Mouse (Mus musculus) cerebral cortex, adult 2 months (tissue): ENCODE data around the gene Cyp4v3.

ENCODE experiments used
- WGBS: fragments of 180-500 bp; shearing (Covaris S2); methylation state at CpG from one replicate; pipeline ENCODE4 v1.1.7; 2018; 5-methylcytosine and 5-hydroxymethylcytosine counted together

The Cyp4v3 gene

DNA sequence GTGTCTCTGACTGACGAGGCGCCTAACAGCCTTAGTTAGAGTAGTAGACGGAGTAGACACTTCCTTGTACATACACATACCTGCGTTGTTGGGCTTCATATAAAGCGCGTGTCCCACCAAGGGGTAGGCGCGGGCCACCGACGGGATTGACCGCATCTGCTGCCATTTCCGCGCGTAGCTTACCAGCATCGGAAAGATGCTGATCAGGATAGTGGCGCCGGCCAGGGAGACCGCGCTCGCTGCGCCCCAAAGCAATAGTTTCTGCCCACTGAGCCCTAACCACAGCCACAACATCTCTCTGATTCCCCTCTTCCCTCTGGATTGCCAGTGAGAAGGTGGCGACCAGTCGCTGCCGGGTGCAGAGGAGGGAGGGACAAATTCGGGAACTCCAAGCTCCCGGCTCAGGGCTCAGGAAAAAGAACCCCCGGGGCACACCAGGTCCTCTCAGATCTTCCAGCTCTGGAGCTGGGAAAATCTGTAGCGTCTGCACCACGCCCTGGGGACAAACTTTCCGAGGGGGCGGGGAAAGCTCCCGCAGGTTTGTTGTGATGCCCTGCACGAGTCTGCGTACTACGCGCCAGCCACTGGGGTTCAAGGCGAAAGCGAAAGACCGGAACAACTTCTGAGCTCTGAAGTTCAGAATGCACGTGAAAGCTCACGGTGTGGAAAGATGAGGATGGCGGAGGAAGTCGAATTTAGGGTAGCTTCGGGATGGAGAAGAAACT is at the start of gene Cyp4v3:
Cyp4v3 (minus strand) TSS at position 532 of the 725 bp plus-strand sequence.
- WGBS = 3% methylated on average over 44 of the region's 44 CpGs

DNA sequence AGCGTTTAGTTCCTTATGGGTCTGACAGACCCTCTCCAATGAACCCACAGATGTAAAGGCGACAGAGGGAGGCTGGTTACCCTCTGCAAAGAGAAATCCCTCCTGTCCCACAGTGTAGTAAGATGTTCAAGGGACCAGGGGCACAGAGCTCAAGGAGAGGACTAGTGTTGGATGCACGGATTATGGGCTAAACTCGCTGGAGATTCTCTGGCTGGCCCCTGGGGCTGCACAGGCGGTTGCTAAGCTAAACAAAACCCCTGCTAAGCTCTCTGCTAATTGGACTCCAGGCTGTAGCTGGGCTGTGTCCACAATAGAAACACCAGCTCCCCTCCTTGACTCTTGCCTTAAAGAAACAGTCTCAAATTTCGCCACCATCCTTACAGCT is 48.9 kb upstream of the Cyp4v3 start, which contains the start of gene Fam149a:
Fam149a (minus strand) TSS at position 329 of the 385 bp plus-strand sequence.
- WGBS = 17% methylated on average over 6 of the region's 6 CpGs

DNA sequence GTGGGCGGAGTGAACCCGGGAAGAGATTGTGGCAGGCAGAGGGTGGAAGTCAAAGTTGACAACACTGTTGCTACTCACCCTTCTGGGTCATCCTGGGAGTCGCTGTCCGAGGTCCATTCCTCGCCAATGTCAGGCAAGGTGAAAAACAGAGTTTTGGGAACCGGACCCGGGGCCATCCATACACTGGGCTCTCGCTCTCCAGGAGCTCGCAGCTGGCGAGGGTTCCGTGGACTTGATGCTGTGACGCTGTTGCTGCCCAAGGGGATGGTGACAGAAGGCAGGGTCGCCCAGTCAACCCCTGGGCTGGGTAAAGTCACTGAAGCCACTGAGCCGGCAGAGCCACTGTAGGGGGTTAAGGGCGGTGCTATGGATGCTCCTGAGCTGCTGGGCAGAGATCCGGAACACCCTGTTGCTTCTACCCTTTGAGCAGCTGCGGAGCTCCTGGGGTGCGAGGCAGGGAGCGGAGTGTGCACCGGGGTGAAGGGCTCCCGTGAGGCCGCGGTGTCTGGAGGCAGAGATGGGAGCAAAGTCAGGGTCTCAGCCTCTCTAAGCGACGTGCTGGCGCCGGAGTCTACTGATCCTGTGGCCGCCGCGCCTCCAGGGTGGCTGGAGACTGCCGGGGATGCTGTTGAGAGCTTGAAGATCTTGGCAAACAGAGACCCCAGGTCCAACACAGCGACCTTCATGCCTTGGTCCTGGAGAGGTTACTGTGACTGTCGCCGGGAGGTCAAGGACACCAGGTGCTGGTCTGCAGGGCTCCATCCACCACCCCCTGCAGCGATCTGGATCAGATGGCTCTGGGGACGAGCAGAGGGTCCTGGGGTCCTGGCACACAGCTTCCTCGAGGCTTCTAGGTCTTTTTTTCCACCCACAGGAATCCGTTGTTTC is 48.3 kb upstream of the Cyp4v3 start:
- 8% methylated on average over 38 of the region's 38 CpGs for WGBS

DNA sequence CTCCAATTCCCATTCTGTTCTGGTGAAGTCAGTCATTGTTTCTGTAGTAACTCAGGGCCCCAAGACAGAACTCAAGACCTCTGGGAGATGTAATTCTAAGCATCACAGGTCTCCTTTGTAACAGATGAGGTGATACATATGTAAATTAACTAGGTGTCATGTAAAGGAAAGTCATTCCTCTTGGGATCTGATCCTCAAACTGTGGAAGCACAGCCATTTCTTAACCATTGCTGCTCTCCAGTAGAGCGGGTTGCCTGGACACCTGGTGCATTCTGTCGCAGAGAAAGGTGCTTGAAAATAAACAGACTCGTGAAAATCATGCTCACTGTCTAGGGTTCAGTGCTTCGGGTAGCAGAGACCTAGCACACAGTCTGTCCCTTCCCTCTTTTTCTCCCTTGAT is 47.6 kb upstream of the Cyp4v3 start:
- 57% methylated on average over 4 of the region's 4 CpGs for WGBS

DNA sequence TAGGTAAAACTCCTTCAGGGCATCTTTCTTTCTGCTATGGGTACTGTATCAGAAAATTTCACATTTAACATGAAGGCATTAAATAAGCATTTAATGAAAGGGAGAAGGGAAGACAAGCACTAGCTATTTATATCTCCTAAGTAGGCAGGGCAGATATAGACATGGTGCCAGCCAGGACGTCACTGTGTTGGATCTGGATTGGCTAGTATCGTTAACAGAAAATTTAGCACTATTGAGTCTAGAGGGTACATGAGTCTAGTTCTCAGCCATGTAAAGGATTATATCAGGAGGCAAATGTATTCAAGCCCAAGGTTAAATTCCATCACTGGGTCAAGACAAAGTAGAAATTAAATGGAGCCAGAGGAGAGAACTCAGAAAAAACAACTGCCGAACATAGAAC is 41.1 kb upstream of the Cyp4v3 start:
- WGBS = 55% methylated on average over 3 of the region's 3 CpGs

DNA sequence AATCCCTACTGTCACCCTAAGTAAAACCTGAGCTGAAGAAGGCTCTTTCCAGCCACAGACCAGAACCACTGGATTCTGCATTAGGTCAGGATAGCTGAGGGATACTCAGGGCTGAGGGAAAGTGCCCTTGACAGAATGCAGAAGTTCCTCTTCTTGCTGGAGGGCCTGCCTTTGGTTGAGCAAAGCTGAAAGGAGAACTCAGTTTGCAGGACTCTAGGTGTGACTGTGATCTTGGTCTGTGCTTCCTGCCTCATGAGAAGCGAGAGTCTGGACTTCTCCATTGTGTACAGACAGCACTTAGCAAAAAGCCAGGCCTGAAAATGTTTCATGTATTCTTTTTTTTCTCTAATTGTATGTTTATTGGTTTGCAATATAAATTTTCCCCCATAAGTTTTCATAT is 34.1 kb upstream of the Cyp4v3 start:
- 82% methylated on average over 1 of the region's 1 CpGs for WGBS

DNA sequence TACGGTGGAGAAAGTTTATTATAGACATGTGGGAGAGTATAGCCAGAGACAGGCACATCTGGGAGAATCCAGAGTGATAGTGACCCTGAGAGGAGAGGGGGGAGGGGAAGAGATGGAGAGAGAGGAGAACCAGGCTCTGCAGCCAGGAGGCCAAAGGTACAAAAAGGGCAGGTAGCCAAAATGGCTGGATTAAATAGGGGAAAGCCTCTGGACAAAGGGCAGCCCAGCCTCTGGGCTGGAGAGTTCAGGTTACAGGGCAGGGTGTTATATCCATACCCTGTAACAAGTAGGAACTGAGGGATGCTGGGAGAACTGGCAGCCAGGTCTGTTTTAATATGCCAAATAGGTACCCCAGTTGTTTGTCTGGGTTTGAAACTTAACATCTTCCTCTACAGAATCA is 30.2 kb upstream of the Cyp4v3 start:
- WGBS = 71% methylated on average over 1 of the region's 1 CpGs

DNA sequence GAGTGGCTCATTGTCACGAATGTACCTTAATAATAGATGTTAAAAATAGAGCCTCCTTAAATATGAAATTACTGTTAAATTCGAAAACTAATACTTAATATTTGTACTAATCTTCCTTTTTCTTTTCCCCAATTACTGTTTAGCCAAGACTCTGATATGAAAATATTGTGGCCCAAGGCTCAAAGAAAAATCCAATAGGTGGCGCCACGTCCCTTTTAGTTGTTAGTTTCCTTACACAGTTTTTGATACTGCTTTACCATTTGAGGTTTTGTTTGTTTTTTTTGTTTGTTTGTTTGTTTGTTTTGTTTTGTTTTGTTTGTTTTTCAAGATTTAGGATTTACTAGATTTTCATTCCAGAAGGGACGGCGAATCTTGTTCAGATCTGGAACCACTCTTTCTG is 29.3 kb upstream of the Cyp4v3 start:
- 53% methylated on average over 6 of the region's 6 CpGs for WGBS

DNA sequence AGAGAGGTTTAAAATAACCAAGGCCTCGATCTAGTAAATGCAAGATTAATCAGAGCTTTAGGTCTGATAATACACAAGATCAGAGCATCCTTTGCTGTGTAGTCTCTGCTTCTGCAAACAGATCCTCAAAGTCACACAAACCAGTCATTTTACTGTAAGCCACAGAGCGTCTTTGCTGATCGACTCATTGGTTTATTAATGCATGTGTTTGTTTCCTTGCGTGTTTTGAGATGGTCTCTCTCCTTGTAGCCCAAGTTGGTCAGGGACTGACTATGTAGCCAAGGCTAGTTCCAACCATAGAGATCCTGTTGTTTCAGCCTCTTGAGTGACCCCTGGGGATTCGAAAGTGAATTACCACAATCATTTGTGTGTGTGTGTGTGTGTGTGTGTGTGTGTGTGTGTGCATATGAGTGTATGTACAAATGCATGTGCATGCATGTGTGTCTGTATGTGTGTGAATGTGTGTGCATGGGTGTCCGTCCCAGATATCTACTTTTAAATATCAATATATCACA is 26.1 kb upstream of the Cyp4v3 start:
- 68% methylated on average over 6 of the region's 6 CpGs for WGBS

DNA sequence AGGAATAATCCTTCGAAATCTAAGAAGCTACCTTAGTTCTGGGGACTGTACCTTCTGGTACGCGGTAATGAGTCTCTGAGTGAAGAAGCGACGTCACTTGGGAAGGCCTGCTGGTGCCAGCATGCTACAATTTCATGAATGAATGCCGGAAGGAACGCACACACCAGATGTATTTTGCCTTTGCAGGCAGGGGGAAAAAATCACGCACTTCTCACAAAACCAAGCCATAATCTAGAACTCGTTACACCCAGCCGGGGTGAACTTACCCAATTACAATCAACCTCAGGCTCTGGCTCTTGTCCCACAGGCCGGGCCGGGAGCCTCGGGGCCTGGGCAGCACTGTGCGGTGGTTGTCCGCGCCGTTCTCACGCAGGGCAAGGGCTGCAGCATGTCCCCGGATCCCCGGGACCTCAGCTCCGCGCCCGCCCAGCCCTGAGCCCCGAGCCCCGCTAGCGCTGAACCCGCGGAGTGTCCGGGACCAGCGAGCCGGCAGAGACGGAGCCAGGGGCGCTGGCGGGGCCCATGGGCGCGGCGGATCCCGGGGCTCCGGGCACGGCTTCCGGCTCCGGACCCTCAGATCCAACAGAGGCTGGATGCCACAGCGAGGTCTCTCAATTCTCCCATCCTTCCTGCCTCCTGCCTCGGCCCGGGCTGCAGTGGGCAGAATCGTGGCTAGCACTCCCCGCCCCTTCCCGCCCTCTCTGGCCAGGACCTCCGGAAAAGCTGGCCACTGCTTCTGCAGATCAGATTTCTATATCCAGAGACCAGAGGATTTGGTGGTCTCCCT is 25.3 kb upstream of the Cyp4v3 start:
- WGBS = 2% methylated on average over 49 of the region's 49 CpGs

DNA sequence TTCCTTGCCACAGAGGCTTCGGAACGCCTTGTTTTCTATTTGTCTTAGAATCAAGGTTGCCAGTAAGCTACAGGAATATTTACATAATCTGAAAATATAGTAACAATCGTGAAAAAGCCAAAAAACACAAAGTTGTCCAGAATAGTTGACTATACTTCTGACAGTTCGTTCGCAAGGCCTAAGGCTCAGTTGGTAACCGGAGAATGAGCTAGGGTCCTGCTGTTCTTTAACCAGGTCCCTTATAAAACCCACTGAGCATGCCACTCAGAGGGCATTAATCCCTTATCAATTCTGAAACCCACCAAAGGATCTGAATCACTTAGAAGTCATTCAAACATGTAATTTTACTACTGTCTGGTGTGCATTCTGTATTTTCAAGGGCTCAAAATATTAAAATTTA is 22.8 kb upstream of the Cyp4v3 start:
- 95% methylated on average over 6 of the region's 6 CpGs for WGBS

DNA sequence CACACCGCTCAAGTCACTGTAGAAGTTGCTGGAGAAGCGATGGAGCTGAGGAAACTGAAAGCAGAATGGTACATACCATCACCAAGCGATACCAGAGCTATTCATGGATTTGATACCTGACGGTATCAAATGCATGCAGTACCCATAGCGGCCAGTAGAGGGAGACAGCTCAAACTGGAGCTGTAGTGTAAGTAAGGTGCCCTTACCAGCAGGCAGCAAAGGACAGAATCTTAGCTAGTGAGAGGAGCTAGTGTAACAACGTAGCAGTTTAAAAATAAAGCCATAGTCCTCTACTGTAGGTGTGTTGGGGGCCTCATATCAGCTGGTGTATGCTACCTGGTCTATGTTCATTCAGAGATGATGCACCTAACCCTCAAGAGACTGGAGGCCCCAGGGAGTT is 12.0 kb upstream of the Cyp4v3 start:
- 20% methylated on average over 6 of the region's 6 CpGs for WGBS

DNA sequence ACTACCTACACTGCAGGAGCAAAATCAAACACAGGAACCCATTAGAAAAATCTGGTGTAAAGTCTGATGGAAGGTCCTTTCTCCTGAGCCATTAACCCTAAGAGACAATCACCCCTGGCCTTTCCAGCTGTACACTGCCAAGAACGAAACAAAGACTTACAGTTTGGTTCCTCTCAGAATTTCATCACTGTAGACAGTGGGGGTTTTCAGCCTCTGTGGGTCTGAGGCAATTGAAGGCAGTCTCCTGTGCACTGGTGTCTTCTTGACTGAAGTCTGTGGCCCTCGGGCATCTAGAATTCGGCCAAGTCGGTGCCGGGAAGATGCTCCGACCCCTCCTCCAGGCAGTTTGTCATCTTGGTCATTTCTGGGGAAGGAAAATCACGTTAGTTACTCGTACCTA is 11.3 kb upstream of the Cyp4v3 start:
- 85% methylated on average over 8 of the region's 8 CpGs for WGBS

DNA sequence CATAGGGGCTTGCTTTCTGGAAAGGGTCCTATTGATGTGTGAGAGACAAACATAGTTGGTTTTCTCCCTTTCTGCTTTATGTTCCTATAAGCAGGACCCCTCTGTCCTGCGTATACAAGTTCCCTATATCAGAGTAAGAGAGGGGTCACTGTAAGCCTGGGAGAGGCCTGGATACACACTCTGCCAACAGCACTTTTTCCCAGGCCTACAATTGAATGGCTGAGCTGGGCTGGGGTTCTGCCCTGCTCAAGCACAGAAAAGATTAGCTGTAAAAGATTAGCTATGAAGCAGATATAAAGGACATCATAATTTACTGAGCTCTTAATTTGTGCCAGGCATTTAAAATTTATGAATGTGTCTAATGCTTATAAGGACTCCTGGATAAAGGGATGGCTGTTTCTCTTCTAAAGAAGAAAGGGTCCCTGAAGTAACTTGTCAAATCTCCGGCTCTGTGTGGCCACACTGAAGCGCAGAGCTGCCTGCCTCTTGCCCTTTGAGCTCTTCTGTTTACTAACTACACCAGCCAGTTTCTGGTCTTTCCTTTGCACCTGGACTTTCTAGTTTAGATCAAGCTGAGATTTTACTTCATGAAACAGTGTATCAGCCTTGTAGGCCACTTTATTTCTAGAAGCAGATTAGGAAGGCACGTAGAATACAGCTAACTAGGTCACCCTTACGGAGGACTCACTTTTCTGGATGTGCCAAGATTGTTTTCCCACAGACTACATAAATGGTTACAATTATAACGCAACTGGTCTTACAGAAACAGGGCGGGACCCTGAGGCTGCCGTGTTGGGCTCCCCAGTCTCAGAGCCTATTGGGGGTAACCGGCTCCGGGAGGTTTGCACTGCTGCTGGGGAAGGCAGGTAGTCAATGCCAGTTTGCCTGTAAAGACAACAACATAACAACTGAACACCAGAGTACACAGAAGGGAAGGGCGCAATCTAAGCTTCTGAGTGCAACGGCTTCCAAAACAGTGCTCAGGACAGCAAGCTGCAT is 8.9 kb upstream of the Cyp4v3 start:
- WGBS = 88% methylated on average over 12 of the region's 12 CpGs

DNA sequence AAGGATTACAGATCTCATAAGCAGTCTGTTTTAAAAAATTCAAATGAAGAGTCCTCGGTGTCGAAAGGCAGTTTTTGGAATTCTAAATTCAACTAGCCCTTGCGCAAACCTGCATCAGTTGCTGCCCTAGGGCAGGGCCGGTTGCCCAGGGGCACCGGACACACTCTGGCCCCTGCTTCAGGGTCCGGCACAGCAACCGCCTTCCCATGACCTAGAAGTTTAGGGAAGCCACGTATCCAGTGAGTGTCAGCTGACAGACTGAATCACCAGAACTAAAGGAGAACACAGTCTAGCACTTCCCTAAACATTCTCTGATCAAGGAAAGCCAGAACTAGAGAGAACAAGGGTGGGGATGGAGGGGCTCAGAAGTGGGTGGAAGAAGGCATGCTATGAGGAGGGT is 477 bp upstream of the Cyp4v3 start:
- WGBS = 5% methylated on average over 8 of the region's 8 CpGs

DNA sequence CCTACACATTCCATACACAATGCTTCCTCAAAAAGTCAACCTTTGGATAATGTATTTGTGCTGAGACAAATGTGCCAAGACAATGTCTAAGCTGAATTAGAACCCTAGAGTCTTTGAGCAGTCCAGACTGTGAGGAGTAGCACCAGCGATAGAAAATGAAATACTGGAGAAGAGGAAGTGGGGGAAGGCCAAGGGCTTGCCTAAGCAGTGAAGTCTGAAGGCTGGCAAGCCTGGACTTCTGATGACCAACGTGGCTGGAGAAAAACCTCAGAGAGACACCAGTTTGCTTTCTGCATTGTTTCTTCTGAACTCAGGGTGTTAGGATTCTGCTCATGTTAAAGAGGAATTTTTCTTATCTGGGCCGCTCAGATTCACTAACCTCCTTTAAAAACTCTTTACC is 2.2 kb downstream of the Cyp4v3 start:
- WGBS = 84% methylated on average over 3 of the region's 3 CpGs

DNA sequence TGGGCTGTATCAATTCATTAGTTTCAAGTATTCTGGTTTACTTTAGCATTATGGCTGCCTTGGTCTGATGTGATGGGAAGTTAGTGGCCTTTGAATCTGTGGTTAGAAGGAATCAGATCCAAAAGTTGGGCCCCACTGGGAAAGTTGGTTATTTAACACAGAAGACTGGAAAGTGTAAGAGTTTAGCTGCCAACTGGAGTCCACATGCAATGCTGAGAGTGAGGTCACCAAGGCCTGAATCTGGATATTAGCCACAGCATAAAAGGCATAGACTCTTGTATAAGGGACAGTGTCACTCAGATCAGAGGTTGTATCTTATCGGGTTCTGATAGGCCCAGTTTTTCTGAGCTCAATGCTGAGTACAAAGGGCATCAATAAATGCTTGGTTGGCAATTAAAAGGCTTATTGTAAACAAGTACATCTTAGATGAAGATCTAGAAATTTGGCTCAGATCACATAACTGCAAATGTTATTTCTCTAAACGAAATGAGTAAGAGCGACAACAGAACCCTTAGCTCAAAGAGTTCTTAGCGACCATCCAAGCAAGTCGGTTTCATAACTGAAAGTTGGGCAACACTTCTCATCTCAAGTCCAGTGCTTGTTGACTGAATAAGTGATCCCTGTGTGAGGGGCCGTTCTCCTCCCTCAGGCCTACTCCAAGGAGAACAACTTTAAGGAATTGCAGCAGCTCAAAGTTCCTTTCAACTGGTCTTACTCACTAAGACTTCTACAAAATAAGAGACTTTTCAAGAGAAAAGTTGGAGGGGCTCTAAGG is 3.6 kb downstream of the Cyp4v3 start:
- 90% methylated on average over 6 of the region's 6 CpGs for WGBS

DNA sequence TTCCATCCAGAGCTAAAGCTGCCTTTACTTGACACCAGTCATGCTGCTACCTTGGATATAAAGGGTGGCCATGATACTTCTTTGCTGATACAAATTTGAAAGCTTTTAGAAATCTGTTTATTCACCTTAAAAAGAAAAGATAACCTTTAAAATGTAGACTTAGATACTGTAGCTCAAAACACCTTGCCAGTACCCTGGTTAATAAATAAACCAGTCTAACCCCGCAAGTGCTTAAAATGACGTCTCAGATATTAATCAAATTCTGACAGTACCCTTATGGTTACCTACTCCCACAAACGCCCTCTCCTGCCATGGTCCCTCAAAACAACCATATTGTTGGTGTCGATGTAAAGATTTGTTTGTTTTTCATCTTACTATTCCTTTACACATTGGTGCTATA is 8.9 kb downstream of the Cyp4v3 start:
- 92% methylated on average over 4 of the region's 4 CpGs for WGBS

DNA sequence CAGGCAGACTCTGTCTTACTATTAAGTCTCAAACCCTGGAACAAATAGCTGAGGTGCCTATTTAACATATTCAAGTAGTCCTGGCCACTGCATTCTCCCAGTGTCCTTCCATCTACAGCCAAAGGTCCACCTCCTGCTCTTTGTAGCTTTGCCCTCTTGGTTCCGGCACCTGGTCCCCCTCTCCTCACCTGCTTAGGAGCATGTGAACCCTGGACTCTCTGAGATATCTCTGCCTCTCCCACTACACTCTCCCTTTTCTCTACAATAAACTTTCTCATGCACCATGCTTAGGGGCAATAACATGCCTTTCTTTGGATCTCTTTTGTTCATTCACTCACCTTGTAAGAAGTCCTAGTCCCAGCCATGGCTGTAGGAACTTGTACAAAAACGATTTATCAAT is 11.7 kb downstream of the Cyp4v3 start:
- 90% methylated on average over 2 of the region's 2 CpGs for WGBS

DNA sequence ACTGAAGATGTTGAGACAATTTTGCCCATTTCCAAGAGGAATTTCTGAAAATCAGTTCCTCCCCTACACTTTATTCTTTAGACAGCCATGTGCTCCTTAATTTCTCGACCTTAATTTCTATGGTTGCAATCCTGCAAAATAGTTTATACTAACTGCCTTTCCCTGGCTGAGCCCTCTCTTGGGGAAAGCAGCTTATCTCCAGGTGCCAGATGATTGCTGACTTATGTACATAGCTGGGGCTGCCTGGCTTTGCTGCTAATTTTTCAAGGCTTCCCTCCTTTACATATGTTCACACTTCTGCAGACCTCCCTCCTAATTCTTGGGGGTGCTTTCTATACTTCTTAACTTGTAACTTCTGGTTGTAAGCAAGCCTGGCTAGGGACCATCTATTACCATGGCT is 12.1 kb downstream of the Cyp4v3 start:
- WGBS = 88% methylated on average over 1 of the region's 1 CpGs
